Mouse (Mus musculus) adipocyte (in vitro differentiated cells): ENCODE data around the gene Atp1a1.
A peak's percentile ranks its signal among the peaks of the same experiment; 100 is the strongest.

Source experiments
- DNase-seq: peaks from one replicate; pipeline ENCODE4 v3.0.0-alpha.2; 2016; ENCODE audit warnings: low spot score

The Atp1a1 gene

DNA sequence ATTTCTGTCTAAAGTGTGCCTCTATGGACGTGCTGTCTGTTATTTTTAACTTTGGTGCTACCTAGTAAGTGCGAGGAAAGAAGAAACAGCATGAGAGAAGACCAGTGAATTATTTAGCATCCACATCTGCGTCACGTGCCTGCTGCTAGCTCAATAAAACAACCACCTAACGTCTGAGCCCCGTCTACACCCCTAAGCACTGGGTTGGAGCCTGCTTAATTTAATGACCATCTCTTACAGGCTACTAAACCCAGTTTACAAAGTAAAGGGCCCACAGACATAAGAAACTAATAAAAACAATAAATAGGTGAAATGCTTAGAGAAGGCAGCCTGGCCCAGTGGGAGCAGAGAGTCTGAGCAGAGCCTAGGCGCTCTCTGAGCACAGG, 11.2 kb downstream of the Atp1a1 start:
- DNase-seq: no peak

DNA sequence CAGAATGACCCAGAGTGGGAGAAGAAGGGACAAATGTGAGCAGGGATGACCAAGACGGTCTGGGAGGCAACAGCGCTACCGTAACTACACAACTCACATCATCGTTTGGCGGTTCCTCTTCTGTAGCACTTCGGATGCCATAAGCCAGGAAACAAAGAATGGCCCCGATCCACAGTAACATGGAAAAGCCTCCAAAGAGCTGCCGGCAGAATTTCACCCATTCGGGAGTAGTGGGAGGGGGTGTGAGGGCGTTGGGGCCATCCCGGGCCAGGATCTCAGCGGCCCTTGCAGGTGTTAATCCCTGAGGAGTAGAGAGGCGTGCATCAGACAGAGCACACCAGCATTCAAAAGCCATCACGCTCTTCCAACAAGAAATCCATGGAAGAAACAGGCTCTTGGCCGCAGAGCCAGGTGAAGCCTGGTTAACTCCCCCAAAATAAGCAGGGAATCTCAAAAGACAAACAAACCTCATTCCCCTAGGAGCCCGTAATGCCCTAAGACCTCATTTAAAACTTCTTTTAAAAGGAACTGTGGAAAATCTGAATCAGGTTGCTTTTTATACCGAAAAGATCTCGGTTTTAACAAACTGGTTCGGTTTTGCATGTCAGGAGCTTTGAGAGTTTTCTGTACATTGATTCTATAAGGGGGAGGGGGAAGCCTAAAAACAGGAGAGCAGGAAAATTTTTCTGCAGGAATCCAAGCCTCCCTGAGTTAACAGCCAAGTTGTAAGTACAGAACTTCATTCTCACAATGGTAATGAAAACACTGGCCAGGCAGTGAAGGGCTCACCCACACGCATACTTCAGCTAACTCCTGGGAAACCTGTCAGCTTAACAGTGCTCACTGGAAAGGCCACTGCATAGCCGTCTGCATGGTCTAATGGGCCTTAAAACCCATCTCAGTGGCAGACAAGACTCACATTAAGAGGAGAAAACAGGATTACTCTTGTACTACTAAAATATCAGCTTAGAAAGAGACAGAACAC, 11.9 kb downstream of the Atp1a1 start:
- no peak for DNase-seq

DNA sequence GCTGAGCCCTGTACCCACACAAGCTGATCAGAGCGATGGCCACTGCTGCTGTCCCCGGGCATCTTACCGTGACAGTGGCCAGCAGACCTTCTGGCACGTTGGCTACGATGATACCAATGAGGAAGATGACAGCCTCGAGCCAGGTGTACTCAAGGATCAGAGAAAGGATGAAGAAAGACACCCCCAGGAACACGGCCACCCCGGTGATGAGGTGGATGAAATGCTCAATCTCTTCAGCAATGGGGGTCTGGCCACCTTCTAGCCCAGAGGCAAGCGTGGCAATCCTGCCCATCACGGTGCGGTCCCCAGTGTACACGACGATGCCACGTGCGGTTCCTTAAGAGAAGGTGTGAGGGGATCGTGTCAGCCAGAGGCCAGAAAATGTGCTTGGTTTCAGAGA, 14.1 kb downstream of the Atp1a1 start:
- DNase-seq: no peak

DNA sequence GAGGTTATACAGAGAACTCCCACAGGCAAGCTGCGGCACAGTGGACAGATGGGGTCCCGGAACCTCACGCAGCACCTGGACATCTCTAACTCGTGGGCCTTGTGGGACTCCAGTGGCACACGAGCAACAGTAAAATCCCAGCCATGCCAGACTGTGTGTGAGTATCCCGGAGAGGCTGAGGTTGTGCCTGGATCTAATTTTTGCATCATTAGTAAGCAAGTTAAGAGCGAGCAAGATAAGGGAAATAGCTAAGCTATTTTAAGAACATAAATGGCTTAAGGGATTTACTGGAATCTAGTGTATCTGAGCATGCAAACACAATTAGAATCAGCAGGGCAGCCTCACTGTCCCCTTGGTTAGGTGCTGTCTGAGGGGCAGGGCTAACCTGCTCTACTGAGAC, 16.2 kb downstream of the Atp1a1 start:
- DNase-seq: no peak

DNA sequence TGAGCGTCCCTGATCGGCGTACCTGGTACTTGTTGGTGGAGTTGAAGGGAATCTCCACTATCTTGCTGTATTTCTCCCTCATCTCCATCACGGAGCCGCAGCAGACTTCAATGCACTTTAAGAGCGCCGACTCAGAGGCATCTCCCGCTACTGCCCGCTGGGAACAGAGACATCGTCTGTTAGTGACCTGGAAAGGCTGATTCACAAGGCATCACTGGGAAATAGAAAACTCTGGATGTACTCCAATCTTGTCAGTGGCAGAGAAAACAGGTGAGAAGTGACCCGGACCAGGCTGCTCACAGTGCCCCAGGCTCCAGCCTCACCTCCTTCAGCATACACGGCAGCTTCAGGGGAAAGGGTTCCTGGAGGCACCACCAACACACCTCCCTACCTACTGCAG, 17.7 kb downstream of the Atp1a1 start:
- no peak for DNase-seq

DNA sequence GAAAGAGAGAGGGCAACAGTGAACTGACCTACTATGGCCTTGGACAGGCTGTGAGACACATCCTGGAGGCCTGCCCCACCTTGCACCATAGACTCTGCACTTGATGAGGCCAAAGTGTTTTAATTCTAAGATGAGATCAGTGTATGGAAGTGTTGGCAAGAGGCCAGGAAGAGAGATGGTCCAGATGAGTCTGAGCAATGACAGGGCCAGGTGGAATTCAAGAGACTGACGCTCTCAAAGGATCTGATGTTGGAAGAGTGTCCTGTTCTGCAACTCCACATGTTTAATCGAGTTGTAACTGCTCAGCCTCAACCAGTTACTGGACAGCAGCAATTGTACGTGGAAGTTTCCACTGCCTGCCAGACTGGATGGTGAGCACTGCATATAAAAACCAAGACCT, 26.4 kb downstream of the Atp1a1 start:
- DNase-seq: no peak

DNA sequence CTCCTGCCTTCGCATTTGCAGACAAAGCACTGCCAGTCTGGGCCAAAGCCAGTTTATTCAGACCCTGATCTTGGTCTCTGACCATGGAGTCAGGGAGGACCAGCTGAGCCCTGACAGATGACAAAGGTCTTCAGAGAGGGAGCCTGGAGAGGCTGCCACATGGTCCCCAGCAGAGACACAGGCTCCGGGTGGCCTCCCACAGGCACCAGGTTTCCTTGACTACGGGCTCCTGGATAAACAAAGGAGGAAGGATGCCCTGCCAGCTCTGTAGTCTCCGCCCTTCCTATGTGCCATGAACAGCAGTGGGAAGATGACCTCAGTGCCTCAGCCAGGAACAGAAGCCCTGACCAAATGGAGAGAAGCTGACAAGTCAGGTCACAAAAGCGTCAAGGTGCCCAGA, 27.1 kb downstream of the Atp1a1 start:
- no peak for DNase-seq

DNA sequence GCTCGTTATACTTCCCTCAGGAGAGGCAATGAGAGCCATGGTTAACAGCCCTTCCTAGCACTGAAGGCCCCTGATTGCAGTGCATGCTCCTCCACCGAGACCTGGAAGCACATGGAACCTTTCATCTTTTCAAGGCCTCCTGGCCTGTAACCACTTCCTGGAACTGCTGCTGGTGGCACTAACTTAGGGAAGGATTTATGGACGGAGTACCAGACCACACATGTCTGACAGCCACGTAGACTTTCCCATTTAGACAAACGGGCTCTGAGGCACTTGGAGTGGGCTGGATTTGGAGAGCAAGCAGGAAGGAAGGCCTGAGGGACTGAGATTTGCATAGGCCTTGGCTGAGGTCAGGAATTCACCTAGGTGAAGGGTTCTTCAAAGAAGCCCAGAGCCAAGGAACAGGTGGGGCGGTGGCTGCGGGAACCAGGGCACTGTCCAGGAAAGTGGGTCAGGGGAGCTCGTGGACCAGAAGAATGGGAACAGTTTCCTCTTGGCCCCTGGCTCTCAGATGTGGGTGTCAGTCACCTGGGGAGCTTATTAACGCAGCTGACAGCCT, 28.9 kb downstream of the Atp1a1 start:
- DNase-seq: no peak

DNA sequence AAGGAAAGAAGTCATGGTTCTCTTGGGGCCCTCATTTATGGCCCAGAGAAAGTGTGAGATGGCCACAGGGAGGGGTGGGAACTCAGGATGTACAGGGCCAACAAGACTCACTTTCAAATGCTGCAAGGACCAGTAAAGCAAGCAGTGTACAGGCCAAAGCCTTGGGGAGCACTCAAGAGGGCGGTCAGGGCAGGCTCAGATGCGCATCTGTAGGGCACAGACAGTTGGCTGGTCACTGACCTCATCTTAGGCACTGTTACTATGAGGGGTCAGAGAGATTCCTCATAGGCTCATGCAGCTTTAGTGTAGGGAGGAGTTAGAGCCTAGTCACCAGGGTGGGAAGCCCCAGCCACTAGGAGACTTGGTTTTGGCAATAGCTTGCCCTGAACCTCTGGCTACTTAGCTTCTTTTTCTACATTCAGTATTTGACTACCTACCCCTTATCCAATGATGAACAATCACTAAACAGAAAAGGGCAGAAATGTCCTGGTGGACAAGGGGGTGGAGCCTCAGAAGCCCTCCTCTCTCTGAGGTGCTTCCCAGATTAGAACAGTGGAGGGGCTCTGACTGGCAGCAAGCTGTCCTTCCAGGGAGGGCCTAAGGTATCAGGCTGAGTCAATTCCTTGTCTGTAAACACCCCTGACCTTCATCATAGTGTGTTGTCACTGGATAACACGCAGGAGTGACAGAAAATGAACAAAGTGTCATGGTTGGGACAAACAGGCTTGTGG, 29.9 kb downstream of the Atp1a1 start:
- no peak for DNase-seq

DNA sequence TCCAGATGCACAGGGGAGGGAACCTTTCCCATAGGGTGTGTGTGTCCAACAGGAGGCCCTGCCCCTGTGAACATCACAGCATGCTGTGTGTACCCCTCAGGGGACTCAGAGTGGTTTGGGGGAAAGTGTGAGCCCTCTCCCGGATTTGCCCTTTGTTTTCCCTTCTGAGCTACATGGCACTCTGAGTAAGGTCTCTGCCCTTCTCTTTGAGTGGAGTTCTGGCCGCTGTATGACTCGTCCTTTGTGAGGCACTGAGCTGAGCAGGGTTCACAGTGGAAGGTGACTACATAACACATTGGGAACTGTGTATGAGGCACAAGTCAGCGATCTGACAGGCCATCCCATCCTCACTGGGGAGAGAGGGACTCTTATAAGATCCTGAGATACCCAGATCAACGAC, 31.5 kb downstream of the Atp1a1 start:
- DNase-seq: no peak

DNA sequence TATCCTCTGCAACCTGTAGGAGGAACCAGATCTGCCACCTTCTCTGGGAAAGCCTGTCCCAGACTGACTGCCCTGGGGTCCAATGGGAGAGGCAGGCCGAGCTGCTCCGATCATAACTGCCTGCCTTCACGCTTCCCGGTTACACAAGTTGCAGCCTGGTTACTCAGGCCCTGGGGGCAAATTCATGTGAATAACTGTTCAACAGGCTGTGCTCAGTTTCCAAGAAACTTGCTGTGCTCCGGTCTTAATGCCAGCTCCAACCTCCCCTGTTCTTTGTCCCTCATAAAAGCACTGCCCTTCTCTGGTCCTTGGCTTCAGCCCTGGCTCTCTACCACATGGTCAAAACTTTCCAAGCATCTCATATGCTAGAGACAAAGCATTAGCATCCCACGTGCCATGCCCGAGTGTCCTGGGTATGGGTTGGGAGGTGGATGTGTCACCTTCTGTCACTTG, 32.3 kb downstream of the Atp1a1 start:
- peak; percentile 74 for DNase-seq

DNA sequence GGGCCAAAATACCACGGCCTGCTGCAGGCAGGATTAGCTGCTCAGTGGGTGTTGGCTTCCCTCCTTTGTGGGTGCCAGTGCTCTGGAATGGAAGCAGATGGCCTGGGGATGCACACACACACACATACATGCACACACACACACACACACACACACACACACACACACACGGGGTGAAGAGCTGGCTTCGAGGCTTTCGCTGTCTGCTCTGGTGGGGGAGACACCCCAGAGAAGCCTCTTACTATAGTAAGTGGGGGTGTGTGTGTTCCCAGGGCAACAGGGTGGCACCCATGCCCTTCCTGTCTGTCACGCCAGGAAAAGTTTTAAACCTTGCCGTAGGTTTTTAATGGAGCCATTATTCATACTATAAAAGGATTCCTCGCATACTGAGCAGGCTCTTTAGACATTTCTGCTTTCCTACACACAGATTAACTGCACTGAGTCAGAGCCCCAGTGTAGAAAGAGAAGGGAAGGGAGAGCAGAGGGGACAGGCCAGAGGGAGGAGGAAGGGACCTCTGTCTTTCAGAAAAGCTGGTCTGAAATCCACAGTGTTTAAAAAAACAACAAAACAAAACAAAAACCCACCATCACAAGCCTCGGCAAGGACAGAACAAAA, 32.9 kb downstream of the Atp1a1 start:
- DNase-seq: no peak

DNA sequence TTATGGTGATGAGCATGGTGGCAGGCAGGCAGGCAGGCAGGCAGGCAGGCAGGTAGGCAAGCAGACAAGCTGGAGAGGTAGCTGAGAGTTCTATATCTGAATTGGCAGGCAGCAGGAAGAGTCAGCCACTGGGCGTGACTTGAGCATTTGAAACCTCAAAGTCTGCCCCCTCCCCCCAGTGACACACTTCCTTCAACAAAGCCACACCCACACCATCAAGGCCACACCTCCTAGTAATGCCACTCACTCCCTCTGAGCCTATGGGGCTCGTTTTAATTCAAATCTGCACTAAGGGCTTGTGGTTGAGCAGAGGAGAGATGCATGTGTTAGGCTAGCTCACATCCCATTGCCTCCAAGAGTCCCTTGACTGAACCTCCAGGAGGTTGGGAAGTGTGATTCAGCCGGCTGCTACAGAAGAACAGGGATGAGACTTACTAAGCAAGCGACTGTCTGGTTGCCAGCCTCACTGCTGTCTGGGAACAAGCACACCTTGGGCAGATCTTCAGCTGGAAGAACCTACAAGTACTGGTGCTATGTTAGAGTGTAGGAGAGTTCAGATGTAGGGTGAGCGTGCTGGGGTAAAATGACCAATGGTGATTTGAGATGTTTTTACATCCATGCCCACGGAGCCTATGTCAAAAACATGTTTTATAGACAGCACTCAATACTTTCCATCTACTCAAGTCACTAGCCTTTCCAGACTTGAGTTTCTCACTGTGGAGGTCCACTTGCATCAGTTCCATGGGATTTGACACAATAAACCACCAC, 33.6 kb downstream of the Atp1a1 start:
- DNase-seq: no peak

DNA sequence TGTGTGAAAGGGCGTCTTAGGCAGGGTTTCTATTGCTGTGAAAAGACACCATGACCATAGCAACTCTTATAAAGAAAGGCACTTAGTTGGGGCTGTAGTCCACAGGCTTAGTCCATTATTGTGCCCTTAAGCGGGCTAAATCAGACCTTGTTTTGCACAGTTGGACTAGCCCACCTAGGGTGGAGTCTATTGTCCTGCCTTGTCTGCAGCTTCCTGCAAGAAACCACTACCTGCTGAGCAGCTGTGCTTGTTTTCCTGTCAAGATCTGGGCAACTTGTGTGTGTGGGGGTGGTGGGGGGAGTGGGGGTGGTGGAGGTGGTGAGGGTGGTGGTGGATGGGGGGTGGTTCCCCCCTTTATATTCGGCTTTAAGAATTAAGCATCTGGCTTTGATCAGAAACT, 34.2 kb downstream of the Atp1a1 start:
- DNase-seq: no peak

DNA sequence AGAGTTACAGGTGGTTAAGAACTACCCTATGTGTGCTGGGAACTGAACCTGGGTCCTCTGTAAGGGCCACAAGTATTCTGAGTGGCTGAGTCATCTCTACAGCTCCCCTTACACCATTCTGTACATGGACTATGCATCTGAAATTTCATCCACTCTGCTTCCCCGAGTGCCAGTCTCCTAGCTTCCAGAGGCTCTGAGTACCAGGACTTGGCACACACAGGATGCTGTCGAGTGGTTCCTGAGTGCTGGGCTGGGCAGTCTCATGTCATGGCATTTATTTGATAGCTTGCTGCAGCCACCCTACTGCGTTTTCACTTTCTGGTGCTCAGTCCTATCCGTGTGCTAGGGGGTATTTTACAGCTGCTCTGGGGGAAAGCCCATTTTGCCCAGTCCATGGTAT, 35.9 kb downstream of the Atp1a1 start:
- DNase-seq: no peak

DNA sequence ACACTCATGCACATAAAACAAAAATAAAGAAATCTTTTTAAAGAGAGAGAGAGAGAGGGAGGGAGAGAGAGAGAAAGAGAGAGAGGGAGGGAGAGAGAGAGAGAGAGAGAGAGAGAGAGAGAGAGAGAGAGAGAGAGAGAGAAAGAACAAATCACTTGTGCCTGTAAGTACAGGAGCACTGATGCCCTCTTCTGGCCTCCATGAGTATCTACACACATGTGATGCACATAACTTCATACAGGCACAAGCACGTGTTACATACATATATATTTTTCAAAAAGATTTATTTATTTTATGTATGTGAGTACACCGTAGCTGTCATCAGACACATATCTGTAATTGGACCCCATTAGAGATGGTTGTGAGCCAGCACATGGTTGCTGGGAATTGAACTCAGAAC, 40.5 kb downstream of the Atp1a1 start:
- DNase-seq: no peak

DNA sequence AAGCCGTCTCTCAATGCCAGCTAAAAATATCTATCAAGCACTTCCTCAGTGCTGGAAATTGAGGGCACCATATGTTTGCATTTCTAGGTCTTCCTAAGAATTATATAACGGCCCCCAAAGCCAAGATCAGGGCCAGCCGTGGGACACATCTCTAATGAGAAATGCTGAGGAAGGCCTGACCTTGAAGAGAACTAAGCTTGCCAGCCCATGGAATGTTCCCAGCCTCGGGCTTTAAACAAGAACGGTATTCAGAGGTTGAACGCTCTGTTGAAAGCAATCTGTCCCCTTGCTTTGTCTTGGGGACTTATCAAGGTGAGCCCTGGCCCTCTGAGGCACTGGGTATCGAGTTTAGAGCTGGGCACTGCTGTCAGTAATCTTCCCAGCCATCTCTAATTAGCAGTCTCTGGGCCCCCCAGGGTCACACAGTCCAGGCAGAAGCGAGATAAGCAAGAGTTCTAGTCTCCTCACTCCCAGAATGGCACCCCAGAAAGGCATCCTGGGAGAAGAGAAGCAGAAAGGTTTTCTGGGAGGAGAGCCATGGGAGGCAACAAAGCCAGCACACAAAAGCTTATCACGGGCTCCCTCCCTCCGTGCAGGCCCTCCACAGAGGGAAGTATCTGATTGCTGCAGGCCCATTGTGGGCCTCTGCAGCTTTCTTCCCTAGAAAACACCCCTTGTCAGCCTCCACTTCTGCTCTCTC, 41.8 kb downstream of the Atp1a1 start:
- DNase-seq: no peak

DNA sequence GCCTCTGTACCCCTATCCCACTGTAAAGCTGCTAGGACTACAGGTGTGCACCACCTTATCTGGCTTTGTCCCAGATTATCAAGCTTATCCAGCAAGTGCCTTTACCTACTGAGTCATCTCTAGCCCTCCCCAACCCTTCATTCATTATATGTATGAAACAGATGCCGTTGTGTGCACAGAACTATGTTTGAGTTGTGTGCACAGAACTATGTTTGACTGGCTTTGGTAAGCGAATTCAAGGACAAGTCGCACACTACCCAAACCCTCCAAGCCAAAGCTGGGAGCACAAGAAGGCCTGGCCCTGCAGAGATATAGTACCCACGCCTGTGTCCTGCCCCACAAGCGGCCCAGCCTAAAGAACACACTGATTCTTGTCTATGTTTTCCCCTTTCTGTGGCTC, 42.5 kb downstream of the Atp1a1 start:
- no peak for DNase-seq

DNA sequence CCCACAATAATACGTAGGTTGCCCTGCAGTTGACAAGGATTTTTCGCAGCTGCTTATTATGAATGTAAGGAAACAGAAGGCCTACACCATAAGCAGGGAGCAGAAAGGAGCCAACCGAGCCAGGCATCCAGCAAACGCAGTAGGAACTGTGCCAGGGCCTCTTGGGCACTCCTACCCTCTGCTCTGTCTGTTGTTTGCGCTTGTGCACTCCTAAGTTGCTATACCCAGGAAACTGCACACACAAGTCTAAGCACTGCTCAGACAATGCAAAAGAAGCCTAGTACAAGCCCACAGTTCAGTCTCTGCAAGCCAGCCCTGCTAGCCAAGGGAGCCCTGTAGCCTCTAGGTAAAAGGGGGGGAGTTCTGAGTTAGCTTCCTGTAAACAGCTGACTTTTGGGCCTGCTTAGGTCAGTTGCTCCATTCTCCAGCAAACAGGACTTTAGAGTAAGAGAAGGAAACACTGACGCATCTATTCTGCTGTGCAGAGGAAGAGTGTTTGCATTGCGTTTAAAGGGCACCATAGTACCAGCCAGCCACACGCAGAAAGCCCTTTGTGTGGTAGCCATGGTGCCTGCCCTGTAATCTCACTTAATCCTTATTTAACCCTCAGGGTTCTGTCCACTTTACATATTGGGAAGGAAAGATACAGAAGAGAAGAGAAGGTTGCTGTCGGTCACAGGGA, 43.5 kb downstream of the Atp1a1 start:
- DNase-seq: peak; percentile 39

DNA sequence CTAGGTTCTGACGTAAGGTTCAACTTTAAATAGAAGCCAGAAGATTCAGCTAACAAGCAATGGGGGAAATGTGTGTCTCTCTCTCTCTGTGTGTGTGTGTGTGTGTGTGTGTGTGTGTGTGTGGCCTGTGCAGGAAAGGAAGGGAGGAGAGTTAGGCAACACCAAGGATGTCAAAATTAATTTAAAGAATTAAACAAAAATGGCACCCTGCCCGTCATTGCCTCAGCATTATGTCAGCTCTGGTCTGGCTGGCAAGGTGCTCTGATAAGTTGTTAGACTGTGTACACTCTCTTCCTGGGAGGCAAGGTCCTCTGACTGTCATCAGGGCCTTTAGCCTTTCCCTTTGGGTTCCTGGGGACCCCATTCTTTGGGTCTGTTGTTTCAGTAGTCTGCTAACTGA, 47.8 kb downstream of the Atp1a1 start:
- DNase-seq: no peak
